Mouse (Mus musculus) activated CD4-positive, CD25-positive, alpha-beta regulatory T cell (primary cell): ENCODE results near the gene Crbn. TPM values are rescaled to one million over a fixed set of nuclear protein-coding genes. Genes with fewer than 3 reads are reported as not detected.

Source experiments
- polyA plus RNA-seq, 2 experiments: library from polyadenylated mRNA; unstranded; fragments of 100-300 nt; shearing (Covaris generic); gene quantifications; one replicate each; pipeline ENCODE4 v1.2.1; 2017

The Crbn gene
- polyA plus RNA-seq: 100 to 1,000 TPM; 120 to 127 TPM

DNA sequence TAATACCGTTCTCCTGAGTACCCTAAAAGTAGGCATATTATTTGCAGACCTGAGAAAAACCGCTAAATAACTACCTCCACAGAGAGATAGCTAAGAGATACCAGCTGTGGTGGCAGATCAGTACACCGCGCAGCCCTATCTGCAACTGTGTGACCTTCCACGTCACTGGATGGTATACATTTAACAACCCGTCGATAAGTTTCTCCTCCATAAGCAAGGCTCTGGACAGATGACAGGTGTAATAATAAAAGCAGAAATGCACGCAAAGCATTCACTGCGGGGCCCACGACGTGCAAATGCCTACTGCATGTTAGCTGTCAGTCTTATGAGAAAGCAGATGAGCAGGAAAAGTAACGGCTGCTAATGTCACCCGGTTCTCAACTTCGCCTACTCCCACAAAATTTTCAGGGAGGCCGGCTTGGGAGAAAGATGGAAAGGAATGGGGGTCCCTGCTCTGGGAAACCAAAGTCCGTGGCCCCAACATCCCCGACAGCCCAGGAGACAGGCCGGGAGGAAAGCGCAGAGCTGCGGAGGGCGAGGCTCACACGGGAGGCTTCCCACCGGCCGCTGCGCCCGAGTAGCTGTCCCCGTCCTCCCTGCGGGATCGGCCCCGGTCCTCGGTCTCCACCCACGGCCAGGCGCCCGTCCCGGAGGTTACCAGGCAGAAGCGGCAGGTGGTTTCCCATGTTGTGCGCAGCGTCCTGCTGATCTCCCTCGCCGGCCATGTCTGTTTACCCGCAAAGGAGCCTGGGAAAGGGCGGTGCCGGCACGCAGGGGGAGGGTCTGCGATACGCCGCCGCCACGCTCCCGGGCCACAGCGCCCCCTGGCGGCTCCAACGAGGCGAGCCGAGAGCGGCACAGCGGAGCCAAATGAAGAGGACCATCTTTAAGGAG lies at the start of gene Crbn:
TSS of gene Crbn (minus strand) at position 745 of the 894 bp plus-strand sequence.

DNA sequence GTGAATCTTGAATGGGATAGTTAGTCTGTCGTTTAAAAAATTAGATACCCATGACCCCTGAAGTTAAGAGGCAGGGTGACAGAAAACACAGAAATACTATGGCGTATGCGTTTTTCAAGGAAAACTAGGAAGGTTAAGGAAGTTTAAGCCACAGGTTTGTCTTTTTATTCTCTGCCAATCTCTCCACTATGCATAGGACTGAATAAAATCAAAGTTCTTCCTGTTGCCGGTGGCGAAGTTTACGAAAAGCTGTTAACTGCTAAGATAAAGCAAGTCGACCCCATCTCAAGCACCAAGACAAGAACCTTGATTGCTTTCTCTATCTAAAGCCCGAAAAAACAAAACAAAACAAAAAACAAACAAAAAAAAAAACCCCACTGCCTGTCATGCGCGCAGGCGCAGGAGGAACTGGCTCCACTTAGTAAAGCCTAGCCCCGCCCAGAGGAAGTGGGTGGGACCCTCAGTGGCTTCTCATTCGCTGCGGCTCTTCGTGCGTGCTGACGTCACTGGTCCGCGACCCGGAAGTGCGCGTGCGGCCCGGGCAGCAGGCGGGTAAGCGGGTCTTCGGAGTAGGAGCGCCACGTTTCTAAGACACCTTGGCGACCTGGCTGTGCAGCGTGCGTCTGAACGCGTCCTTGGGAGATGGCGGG lies 31.1 kb downstream of the Crbn start, which contains the start of gene Trnt1:
TSS of gene Trnt1 (plus strand) at position 481 of the 650 bp plus-strand sequence.

DNA sequence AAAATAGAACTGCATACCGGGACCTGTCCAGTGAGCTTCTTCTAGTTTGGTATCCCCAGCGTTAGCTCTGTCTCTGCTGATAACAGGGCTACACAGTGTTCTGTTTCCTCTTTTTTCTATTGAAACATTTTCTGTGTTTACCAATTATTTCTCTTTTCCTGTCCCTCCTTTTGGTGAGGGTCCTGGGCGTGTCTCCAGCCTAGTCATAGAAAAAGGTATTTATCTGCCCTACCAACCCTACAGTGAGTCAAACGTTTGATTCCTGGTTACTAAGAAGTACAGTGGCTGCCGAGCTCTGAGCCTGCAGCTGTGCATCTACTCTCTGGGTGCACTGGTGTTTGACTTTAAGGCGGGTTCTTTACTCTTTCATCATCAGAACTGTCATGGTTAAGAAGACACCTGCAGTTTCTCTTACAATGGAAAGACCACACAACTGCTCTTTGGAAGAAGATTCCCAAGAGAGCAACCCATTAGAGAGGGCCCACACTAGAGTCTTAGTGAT lies 50.9 kb downstream of the Crbn start, which contains the start of gene Il5ra:
TSS of gene Il5ra (minus strand) at position 151 of the 502 bp plus-strand sequence.

Other genes with a start within 250 kb of the Crbn start
- gene Il5ra, start 51.0 kb downstream of the Crbn start, polyA plus RNA-seq: under 1 TPM; 0.10 to 0.23 TPM
- 10 to 100 TPM; 65.3 to 77.8 TPM for gene Trnt1, start 31.0 kb downstream of the Crbn start, polyA plus RNA-seq